Mouse (Mus musculus) liver, embryonic 16.5 days (tissue): ENCODE data around the gene Magi1. TPM values are rescaled to one million over a fixed set of nuclear protein-coding genes. Genes with fewer than 3 reads are reported as not detected.

ENCODE experiments used
- ATAC-seq: fragments of 200-750 bp; cut with Nextera tagmentation; 2 replicates; pipeline ENCODE4 v1.8.0; 2017; ENCODE audit warnings: low read depth, mild to moderate bottlenecking, moderate number of reproducible peaks, moderate library complexity
- H3K27ac ChIP-seq: fragments of 300-500 bp; sonication (generic); 2 replicates; pipeline ENCODE4 v1.5.1; 2014; ENCODE audit warnings: mild to moderate bottlenecking, low read length
- H3K27me3 ChIP-seq: fragments of 300-500 bp; sonication (generic); 2 replicates; pipeline ENCODE4 v1.6.1; 2014; ENCODE audit warnings: low read depth, low read length, mixed read lengths; ENCODE audit not compliant: control insufficient read depth, insufficient read depth
- H3K36me3 ChIP-seq: fragments of 300-500 bp; sonication (generic); 2 replicates; pipeline ENCODE4 v1.6.1; 2014; ENCODE audit warnings: mild to moderate bottlenecking; ENCODE audit not compliant: control insufficient read depth, insufficient read depth
- H3K4me1 ChIP-seq: fragments of 300-500 bp; sonication (generic); 2 replicates; pipeline ENCODE4 v1.6.1; 2014; ENCODE audit warnings: low read depth, low read length, mixed read lengths; ENCODE audit not compliant: control insufficient read depth
- H3K4me2 ChIP-seq: fragments of 300-500 bp; sonication (generic); 2 replicates; pipeline ENCODE4 v1.6.1; 2014; ENCODE audit warnings: low read depth, low read length, mixed read lengths
- H3K4me3 ChIP-seq: fragments of 300-500 bp; sonication (generic); 2 replicates; pipeline ENCODE4 v1.5.1; 2014; ENCODE audit warnings: low read depth, mild to moderate bottlenecking, low read length
- H3K9ac ChIP-seq: fragments of 300-500 bp; sonication (generic); 2 replicates; pipeline ENCODE4 v1.6.1; 2014; ENCODE audit warnings: low read depth, low read length
- H3K9me3 ChIP-seq: fragments of 300-500 bp; sonication (generic); replicated peaks from 2 replicates; pipeline ENCODE4 v1.6.1; 2016; ENCODE audit warnings: low read length; ENCODE audit not compliant: control insufficient read depth
- WGBS: fragments of 180-500 bp; shearing (Covaris S2); extraction: QIAGEN DNeasy Blood & Tissue Kit; methylation state at CpG from one replicate; pipeline ENCODE4 v1.1.7; 2014; ENCODE audit not compliant: insufficient replicate concordance; 5-methylcytosine and 5-hydroxymethylcytosine counted together
- polyA plus RNA-seq: library from polyadenylated mRNA; unstranded; fragments of >200 nt; fragmentation: Nextera tagmentation; extraction: Ambion mirVana; gene quantifications from 2 replicates; pipeline ENCODE4 v1.2.1, GENCODE M21; 2015

Magi1 gene
- polyA plus RNA-seq, 1 experiment from 2014 or later = 1.3 TPM

DNA sequence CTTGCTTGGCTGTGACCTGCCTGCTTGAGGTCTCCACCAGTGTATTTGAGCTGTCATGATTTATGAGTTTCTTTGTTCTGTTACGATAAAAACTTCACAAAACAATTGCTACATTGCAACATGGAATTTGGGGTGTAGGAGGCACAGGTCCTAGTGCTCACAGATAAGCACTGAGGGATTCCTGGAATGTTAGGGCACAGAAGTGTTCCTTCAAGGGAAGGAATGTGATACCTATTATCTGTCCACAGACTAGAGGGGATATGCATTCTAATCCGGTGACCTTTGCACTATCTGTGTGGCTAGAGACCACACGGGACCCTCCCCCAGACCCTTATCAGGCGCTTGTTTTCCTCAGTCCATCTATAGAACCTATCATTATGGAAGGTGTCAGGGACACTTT is 132.8 kb downstream of the Magi1 start:
- H3K36me3 ChIP-seq = no peaks in the 10 kb centered on the region
- no peak overlapping the region for H3K4me3 ChIP-seq
- H3K9ac ChIP-seq = no peak overlapping the region
- 35% methylated on average over 4 of the region's 4 CpGs for WGBS
- ATAC-seq = no peak
- no peaks in the 10 kb centered on the region for H3K27me3 ChIP-seq
- H3K4me1 ChIP-seq = peaks cover 6% of the 10 kb centered on the region
- H3K4me2 ChIP-seq = no peak overlapping the region
- no peak overlapping the region for H3K27ac ChIP-seq
- H3K9me3 ChIP-seq = no peaks in the 10 kb centered on the region

DNA sequence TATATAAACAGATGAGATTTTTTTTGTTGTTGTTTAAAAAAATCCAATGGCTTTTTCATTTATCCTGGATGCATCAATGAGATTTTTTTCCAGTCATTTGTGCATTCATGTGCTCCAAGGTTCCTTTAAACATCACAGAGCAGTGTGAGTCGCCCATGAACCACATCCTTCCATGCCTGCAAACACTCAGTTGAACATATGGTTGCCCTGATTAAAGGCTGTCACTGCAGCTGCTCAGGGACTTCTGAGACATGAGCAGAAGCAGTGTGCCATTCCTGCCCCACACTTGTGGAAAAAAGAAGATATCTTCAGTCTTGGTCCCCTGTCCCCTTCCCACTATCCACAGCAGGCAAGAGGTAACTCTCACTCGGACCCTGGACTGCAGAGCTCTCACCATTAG is 133.9 kb downstream of the Magi1 start:
- no peak overlapping the region for H3K4me2 ChIP-seq
- ATAC-seq = no peak

DNA sequence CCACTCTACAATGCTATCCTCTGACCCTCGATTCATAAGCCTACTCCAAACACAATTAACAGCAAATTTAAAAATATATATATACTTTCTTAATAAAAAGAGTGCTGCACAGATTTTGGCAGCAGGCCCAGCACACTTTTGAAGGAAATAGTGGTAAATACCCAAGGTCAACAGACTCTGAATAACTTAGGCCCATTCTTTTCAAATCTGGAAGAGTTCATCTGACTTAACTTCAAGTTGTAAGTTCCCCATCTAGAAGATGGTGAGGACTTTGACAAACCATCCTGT is 137.6 kb downstream of the Magi1 start:
- Histone ChIP-seq H3K4me3 (no peak overlapping the region), H3K4me1 (peaks cover 2% of the 10 kb centered on the region), H3K27me3 (no peaks in the 10 kb centered on the region), H3K27ac (no peak overlapping the region), H3K4me2 (no peak overlapping the region), H3K9ac (no peak overlapping the region), H3K9me3 (no peaks in the 10 kb centered on the region), H3K36me3 (no peaks in the 10 kb centered on the region)
- ATAC-seq = no peak
- 14% methylated on average over 1 of the region's 1 CpGs for WGBS

More for the DNA sequence above, 133.9 kb downstream of the Magi1 start:
- H3K27me3 ChIP-seq = no peaks in the 10 kb centered on the region
- 26% methylated on average over 2 of the region's 2 CpGs for WGBS
- H3K36me3 ChIP-seq = no peaks in the 10 kb centered on the region
- no peak overlapping the region for H3K9ac ChIP-seq
- H3K9me3 ChIP-seq = no peaks in the 10 kb centered on the region
- peaks cover 2% of the 10 kb centered on the region for H3K4me1 ChIP-seq
- H3K27ac ChIP-seq = no peak overlapping the region
- H3K4me3 ChIP-seq = no peak overlapping the region

DNA sequence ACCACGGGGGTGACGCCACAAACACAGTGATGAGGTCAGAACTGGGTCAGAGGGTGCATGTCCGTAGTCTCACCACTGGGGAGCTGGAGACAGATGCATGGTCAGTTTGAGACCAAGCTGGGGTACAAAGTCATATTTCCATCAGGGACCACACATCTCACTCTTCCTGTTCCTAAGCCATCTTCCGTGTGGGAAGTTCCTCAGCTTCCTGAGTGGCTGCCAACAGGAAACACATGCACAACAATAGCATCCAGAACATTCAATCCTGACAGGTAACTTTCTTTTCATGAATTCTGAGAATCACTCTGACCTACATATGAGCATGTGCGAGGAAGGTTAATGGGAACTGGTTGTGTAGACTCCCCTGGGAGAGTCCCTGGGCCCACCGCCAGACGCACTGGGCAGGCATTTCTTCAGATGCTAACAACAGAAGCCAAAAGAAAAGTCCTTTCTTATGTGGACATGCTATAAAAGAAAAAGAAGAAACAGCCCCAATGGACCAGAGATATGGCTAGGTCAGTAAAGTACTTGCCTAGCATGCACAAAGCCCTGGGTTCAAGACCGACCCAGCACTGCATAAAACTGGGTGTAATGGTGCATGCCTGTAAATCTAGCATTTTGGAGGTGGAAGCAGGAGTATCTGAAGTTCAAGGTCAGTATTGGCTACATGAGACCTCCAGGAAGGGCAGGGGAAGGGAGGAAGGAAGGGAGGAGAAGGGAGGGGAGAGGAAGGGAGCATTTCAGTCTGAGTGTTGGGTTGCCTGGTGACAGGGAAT is 138.1 kb downstream of the Magi1 start:
- Histone ChIP-seq H3K4me3 (no peak overlapping the region), H3K4me1 (peaks cover 2% of the 10 kb centered on the region), H3K27ac (no peak overlapping the region), H3K27me3 (no peaks in the 10 kb centered on the region), H3K9ac (no peak overlapping the region), H3K4me2 (no peak overlapping the region), H3K36me3 (no peaks in the 10 kb centered on the region), H3K9me3 (no peaks in the 10 kb centered on the region)
- no peak for ATAC-seq
- WGBS = 64% methylated on average over 8 of the region's 8 CpGs

DNA sequence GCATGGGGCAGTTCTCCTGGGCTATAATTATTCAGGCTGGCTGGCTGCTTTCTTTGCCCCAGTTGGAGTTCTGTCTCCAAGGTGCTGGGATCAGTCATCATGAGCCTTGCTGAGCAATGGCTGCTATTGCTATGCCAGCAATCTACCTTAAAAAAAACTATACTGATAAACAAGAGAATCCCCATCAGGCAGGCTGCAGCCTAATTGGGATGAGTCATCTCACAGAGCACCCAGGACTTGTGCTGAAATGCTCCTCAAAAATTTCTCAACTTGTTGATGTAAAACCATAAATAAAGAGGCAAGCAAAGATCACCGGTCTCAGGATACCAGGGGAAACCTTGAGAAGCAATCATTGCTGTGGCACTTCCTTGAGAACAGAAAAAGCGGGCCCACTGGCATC is 141.2 kb downstream of the Magi1 start:
- Histone ChIP-seq H3K9ac (no peak overlapping the region), H3K36me3 (no peaks in the 10 kb centered on the region), H3K4me3 (no peak overlapping the region), H3K4me2 (no peak overlapping the region), H3K9me3 (no peaks in the 10 kb centered on the region), H3K27me3 (no peaks in the 10 kb centered on the region), H3K4me1 (no peaks in the 10 kb centered on the region; the same call in none of the 2 replicates), H3K27ac (no peak overlapping the region)
- ATAC-seq = no peak
- WGBS = 62% methylated on average over 2 of the region's 2 CpGs

DNA sequence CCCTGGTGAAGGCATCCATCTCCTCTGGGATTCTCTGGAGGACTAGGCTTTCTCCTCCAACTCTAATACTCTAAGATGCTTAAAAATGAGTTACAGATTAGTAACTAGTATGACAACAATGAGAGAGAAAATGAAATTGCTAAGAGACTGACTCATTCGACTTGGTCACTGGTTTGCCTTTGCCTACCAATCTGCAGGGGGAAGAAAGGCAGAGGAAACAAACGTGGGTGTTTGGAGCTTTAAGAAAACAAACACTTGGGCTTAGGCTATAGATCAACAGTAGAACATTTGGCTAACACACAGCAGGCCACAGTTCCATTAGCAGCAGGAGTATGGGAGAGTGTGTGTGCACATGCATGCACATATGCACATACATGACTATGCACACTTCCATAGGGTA is 142.2 kb downstream of the Magi1 start:
- ATAC-seq = no peak
- Histone ChIP-seq H3K4me1 (no peaks in the 10 kb centered on the region), H3K9me3 (no peaks in the 10 kb centered on the region), H3K27me3 (no peaks in the 10 kb centered on the region), H3K4me3 (no peak overlapping the region), H3K4me2 (no peak overlapping the region), H3K9ac (no peak overlapping the region), H3K27ac (no peak overlapping the region), H3K36me3 (no peaks in the 10 kb centered on the region)
- 11% methylated on average over 2 of the region's 2 CpGs for WGBS

DNA sequence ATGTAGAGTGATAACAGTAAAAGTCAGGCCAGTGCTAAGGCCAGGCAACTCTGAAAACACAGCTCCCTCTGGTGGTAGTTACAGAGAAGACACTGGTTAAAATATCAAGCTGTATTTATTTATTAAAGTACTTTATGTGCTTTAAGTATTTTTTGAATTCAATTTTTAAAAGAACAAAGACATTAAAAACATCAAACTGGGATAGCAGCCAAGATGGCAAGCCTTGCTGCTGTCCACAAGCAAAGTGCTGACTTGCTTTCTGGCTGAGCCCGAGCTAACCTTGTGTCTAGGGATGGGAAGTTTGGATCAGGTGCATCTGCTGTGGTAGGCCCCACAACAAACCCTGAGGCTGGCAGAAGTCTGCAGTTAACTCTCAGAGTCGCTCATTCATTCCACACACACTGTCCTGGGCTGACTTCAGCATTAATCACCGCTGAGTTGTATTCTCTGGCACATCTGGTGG is 143.7 kb downstream of the Magi1 start:
- H3K9ac ChIP-seq = no peak overlapping the region
- no peaks in the 10 kb centered on the region for H3K27me3 ChIP-seq
- H3K36me3 ChIP-seq = no peaks in the 10 kb centered on the region
- H3K9me3 ChIP-seq = no peaks in the 10 kb centered on the region
- H3K4me1 ChIP-seq = no peaks in the 10 kb centered on the region
- H3K27ac ChIP-seq = no peak overlapping the region
- no peak overlapping the region for H3K4me3 ChIP-seq
- ATAC-seq = no peak
- WGBS = 66% methylated on average over 3 of the region's 3 CpGs
- no peak overlapping the region for H3K4me2 ChIP-seq

DNA sequence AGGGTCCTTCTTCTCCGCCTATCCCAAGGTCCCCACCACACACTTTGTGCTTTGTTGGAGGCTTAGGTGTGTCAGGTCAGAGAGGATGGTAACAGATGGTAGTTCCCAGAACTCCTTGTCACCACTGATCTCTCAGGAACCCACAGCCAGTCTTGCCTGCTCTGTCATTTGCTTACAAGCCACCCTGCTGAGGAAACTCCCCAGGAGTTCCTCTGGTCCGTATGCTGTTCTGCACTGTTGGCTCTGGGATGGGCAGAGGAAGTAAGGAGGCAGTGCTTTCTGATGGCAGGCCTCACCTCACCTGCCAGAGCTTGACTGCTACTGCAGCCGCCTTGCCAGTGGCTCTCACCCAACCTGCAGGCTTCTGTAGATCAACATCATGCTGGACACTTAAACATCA is 147.0 kb downstream of the Magi1 start:
- Histone ChIP-seq H3K4me1 (no peaks in the 10 kb centered on the region), H3K9me3 (no peaks in the 10 kb centered on the region), H3K4me3 (no peak overlapping the region), H3K27me3 (no peaks in the 10 kb centered on the region), H3K27ac (no peak overlapping the region), H3K36me3 (no peaks in the 10 kb centered on the region), H3K9ac (no peak overlapping the region), H3K4me2 (no peak overlapping the region)
- ATAC-seq = no peak
- 58% methylated on average over 3 of the region's 3 CpGs for WGBS

DNA sequence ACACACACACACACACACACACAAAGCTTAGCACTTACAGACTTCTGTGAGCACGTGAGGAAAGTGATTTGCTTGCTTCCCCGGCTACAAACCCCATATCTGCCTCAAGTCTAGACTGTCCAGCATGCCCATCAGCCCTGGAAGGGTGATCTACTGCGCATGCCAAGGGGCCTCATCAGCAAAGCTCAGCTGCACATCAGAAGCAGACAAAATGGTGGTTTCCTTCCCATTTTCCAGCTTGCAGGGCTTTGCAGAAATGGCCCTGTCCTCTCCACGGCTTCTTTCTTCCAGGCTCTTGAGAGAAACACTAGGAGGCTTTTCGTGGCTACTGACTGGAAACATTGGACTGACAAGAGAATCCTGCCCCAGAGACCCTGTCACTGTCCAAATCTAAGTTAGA is 149.6 kb downstream of the Magi1 start:
- Histone ChIP-seq H3K36me3 (no peaks in the 10 kb centered on the region), H3K4me1 (no peaks in the 10 kb centered on the region), H3K4me2 (no peak overlapping the region), H3K4me3 (no peak overlapping the region), H3K9ac (no peak overlapping the region), H3K27me3 (no peaks in the 10 kb centered on the region), H3K27ac (no peak overlapping the region), H3K9me3 (no peaks in the 10 kb centered on the region)
- no peak for ATAC-seq
- 57% methylated on average over 5 of the region's 5 CpGs for WGBS
